Mouse (Mus musculus) liver, postnatal 0 days (tissue): ENCODE data around the gene Tfdp2. TPM values are rescaled to one million over a fixed set of nuclear protein-coding genes. Genes with fewer than 3 reads are reported as not detected.

Experiments
- ATAC-seq: fragments of 200-750 bp; cut with Nextera tagmentation; 2 replicates; pipeline ENCODE4 v1.8.0; 2017; ENCODE audit warnings: mild to moderate bottlenecking, moderate library complexity
- DNase-seq: peaks from one replicate; pipeline ENCODE4 v3.0.0-alpha.2; 2016
- H3K27ac ChIP-seq: fragments of 300-500 bp; sonication (generic); 2 replicates; pipeline ENCODE4 v1.5.1; 2014; ENCODE audit warnings: antibody characterized with exemption, moderate library complexity, mild to moderate bottlenecking, low read depth
- H3K27me3 ChIP-seq: fragments of 300-500 bp; sonication (generic); 2 replicates; pipeline ENCODE4 v1.6.1; 2014; ENCODE audit warnings: low read length, control low read depth, mixed read lengths; ENCODE audit not compliant: insufficient read depth
- H3K36me3 ChIP-seq: fragments of 300-500 bp; sonication (generic); replicated peaks from 2 replicates; pipeline ENCODE4 v1.6.1; 2014; ENCODE audit warnings: mild to moderate bottlenecking, control low read depth, low read length, moderate library complexity, mixed read lengths; ENCODE audit not compliant: insufficient read depth
- H3K4me1 ChIP-seq: fragments of 300-500 bp; sonication (generic); 2 replicates; pipeline ENCODE4 v1.6.1; 2014; ENCODE audit warnings: antibody characterized with exemption, mild to moderate bottlenecking, control low read depth; ENCODE audit not compliant: insufficient read depth
- H3K4me2 ChIP-seq: fragments of 300-500 bp; sonication (generic); 2 replicates; pipeline ENCODE4 v1.6.1; 2014; ENCODE audit warnings: low read depth, mild to moderate bottlenecking, low read length, moderate library complexity, mixed read lengths
- H3K4me3 ChIP-seq: fragments of 300-500 bp; sonication (generic); 2 replicates; pipeline ENCODE4 v1.5.1; 2014; ENCODE audit warnings: low read depth, low read length
- H3K9ac ChIP-seq: fragments of 300-500 bp; sonication (generic); replicated peaks from 2 replicates; pipeline ENCODE4 v1.6.1; 2014; ENCODE audit warnings: mild to moderate bottlenecking, moderate library complexity
- H3K9me3 ChIP-seq: fragments of 300-500 bp; sonication (generic); 2 replicates; pipeline ENCODE4 v1.6.1; 2016; ENCODE audit warnings: mild to moderate bottlenecking, control low read depth, low read length, mixed read lengths
- CTCF ChIP-seq: sonication (generic); IDR thresholded peaks from 2 replicates; pipeline ENCODE4 v1.5.1; 2016; ENCODE audit warnings: antibody characterized with exemption, low read depth
- EP300 ChIP-seq: IDR thresholded peaks from 2 replicates; pipeline ENCODE4 v1.6.1; 2016; ENCODE audit warnings: antibody characterized with exemption, low read depth, mild to moderate bottlenecking
- WGBS: fragments of 180-500 bp; shearing (Covaris S2); extraction: QIAGEN DNeasy Blood & Tissue Kit; methylation state at CpG from one replicate; pipeline ENCODE4 v1.1.7; 2014; ENCODE audit not compliant: insufficient replicate concordance; 5-methylcytosine and 5-hydroxymethylcytosine counted together
- polyA plus RNA-seq: library from polyadenylated mRNA; unstranded; fragments of >200 nt; fragmentation: Nextera tagmentation; extraction: Ambion mirVana; gene quantifications from 2 replicates; pipeline ENCODE4 v1.2.1, GENCODE M21; 2015

Gene Tfdp2
- polyA plus RNA-seq, 1 experiment from 2014 or later = 61.7 TPM

DNA sequence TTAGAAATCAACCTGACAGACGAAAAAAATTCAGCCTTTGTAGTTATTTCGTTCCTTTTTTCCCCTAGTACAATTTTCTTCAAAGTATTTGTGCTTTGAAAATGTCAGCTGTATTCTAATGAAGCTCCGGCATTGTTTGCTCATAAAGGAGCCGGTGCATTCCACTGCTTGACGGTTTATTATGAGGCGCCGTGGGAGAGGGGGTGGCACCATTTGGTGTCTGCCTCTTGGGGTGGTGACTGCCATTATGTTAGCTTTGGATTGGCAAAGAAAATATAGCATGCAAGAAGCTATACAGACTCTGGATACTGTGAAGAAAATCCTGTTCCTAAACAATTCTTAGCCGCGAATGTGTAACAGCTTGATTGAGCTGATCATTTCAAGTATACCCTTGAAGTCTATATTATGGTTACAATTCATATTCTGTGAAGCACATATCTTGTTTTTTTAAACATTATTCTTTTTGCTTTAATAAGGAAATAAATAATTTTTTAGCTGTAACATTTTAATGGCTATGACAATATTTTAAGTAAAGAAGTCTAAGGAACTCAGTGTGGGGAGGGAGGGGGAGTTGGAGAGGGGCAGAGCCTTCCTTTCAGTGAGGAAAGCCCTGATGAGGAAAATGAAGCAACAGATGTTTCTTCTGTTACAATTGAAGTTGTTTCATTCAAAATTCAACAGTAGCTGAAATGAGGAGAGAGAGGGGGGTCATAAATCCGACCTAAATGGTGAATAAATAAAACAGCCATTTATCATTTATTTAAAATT is 63.9 kb downstream of the Tfdp2 start:
- 0 out of 2 replicates have a peak, but pooled peaks cover 4% of the 10 kb centered on the region for H3K36me3 ChIP-seq
- no peak for TF ChIP-seq EP300
- no peak for TF ChIP-seq CTCF
- H3K4me2 ChIP-seq = peak overlapping the region; percentile 52
- peak overlapping the region; percentile 51 for H3K4me3 ChIP-seq
- no peaks in the 10 kb centered on the region for H3K27me3 ChIP-seq
- 18% methylated on average over 10 of the region's 10 CpGs for WGBS
- peak overlapping the region; percentile 60 for H3K9ac ChIP-seq
- H3K9me3 ChIP-seq = no peaks in the 10 kb centered on the region
- peaks cover 12% of the 10 kb centered on the region for H3K4me1 ChIP-seq
- peak; percentile 52 for DNase-seq
- peak overlapping the region; percentile 68 for H3K27ac ChIP-seq
- ATAC-seq = peak; percentile 39

DNA sequence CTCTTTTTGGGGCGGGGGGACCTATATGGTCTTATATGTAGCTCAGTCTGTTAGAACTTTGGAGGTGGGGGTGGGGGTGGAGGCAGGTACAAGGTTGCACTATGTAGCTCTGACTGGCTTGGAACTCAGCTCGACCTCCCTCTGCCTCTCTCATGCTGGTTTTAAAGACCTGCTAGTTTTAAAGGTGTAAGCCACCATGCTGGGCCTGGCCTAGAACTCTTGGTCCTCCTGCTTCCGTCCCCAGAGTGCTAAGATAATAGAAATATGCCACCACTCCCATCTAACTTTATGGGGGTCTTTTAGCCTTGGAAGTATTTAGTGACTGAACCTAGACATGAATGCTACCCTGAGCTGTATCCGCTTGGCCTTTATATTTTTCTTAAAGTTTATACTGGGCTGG is 65.0 kb downstream of the Tfdp2 start:
- peak overlapping the region; percentile 51 for H3K4me3 ChIP-seq
- H3K27me3 ChIP-seq = no peaks in the 10 kb centered on the region
- no peak for TF ChIP-seq EP300
- no peak for TF ChIP-seq CTCF
- 0 out of 2 replicates have a peak, but pooled peaks cover 4% of the 10 kb centered on the region for H3K36me3 ChIP-seq
- peak overlapping the region; percentile 26; the same call in 1 of the 2 replicates for H3K27ac ChIP-seq
- H3K4me1 ChIP-seq = peaks cover 7% of the 10 kb centered on the region; the same call in 1 of the 2 replicates
- DNase-seq (no peak), ATAC-seq (no peak)
- H3K9ac ChIP-seq = peak overlapping the region; percentile 48
- no peaks in the 10 kb centered on the region for H3K9me3 ChIP-seq
- H3K4me2 ChIP-seq = peak overlapping the region; percentile 62
- 78% methylated on average over 4 of the region's 4 CpGs for WGBS

DNA sequence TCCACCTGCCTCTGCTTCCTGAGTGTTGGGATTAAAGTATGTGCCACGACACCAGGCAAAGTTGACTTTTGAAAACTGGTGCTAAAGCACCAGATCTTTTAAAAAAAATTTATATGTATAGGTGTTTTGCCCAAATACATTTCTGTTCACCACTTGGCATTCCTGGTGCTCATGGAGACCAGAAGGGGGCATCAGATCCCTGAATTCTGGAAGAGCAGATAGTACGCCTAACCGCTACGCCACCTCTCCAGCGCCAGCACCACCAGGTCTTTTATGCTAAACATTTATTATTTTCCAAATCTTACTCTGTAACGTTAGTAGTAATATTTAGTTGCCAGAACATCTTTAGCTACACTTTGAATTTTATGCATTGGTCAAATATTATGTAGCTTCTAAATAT is 65.9 kb downstream of the Tfdp2 start:
- H3K36me3 ChIP-seq = 0 out of 2 replicates have a peak, but pooled peaks cover 4% of the 10 kb centered on the region
- TF ChIP-seq CTCF (peak; percentile 47; the same call in 1 of the 2 replicates), EP300 (no peak)
- H3K4me1 ChIP-seq = peaks cover 7% of the 10 kb centered on the region; the same call in 1 of the 2 replicates
- no peak overlapping the region for H3K27ac ChIP-seq
- H3K4me3 ChIP-seq = peak overlapping the region; percentile 51
- H3K27me3 ChIP-seq = no peaks in the 10 kb centered on the region
- no peak for ATAC-seq
- no peak for DNase-seq
- peak overlapping the region; percentile 62; the same call in 1 of the 2 replicates for H3K4me2 ChIP-seq
- WGBS = 96% methylated on average over 6 of the region's 6 CpGs
- no peaks in the 10 kb centered on the region for H3K9me3 ChIP-seq
- H3K9ac ChIP-seq = no peak overlapping the region

DNA sequence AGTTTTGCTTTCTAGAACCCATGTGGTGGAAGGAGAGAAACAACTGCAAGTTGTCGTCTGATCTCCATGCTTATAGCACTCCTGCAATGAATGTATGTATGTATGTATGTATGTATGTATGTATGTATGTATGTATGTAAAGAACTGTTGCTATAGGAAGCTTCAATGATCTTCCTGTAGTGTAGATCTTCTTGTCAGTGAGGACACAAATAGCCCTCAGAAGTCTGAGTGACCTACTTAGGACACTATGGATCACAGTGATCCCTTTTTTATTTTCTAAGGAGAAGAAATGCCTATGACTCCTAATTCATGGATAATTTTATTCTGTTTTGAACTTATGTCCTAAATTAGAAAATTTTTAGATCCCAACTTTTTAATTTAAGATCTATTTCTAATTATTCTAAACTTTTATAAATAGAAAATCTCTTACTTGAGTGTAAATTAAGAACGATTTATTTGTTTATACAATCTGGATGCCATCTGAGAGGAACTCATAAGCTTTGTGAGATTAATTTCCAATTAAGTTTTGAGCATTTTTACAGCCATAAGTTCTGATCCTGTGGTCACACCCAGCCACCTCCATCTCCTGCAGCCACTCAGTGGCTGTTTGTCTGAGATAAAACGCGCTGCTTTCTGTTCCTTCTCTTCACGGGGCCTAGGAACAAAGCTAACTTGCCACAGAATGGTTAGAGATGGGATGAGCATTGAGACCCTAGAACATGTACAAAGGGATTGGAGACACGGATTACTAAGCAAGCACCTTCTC is 70.9 kb downstream of the Tfdp2 start:
- ATAC-seq = peak; percentile 98
- peaks cover 11% of the 10 kb centered on the region; the same call in 1 of the 2 replicates for H3K4me1 ChIP-seq
- H3K9me3 ChIP-seq = no peaks in the 10 kb centered on the region

DNA sequence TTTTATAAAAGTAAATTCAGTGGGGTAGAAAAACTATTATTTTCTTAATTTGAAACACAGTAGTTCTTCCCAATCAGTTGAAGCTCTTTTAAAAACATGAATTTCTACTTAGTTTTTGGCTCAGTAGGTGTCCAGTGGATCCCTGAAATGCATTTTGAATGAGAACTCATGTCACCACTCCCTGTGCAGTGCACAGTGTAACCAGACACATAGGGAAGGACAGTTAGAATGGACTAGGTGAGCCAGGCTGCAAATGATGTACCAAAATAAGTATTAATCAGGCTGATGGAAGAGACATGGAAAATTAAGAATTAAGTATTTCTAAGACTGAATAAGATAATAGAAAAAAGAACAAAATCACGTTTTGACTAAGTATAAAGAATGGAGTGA is 71.5 kb downstream of the Tfdp2 start:
- no peak overlapping the region for H3K9ac ChIP-seq
- TF ChIP-seq CTCF (no peak), EP300 (no peak)

More for the DNA sequence above, 70.9 kb downstream of the Tfdp2 start:
- peak; percentile 96 for TF ChIP-seq EP300
- TF ChIP-seq CTCF = no peak
- Histone ChIP-seq H3K27ac (peak overlapping the region; percentile 76), H3K9ac (0 out of 2 replicates have a peak overlapping the region, but pooled peaks have one; percentile 8), H3K36me3 (peaks cover 7% of the 10 kb centered on the region), H3K27me3 (no peaks in the 10 kb centered on the region), H3K4me2 (peak overlapping the region; percentile 59), H3K4me3 (0 out of 2 replicates have a peak overlapping the region, but pooled peaks have one; percentile 3)
- DNase-seq = peak; percentile 57
- 55% methylated on average over 6 of the region's 6 CpGs for WGBS

DNA sequence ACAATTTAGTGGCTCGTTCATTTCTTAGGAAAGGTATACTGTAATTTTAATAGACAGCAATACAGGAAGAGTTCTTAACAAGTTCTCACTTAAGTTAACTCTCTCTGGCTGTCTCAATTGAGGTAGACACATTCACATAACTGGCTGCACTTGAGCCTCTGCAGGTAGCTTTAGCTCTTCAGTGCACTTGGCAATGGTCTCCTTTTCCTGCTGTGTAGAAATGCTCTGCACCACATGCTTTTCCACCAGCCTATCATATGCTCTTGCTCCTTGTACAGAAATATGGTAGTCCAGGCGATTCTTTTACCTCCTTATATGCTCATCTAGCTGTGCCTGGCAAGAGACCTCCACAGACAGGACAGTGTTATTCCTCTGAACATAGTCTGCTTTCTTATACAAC is 73.7 kb downstream of the Tfdp2 start:
- no peak for TF ChIP-seq CTCF
- TF ChIP-seq EP300 = no peak
- DNase-seq (no peak), ATAC-seq (no peak)
- 82% methylated on average over 2 of the region's 2 CpGs for WGBS
- Histone ChIP-seq H3K36me3 (peaks cover 5% of the 10 kb centered on the region), H3K4me2 (no peak overlapping the region), H3K9me3 (no peaks in the 10 kb centered on the region), H3K4me3 (no peak overlapping the region), H3K4me1 (peaks cover 8% of the 10 kb centered on the region; the same call in 1 of the 2 replicates), H3K27me3 (no peaks in the 10 kb centered on the region), H3K9ac (no peak overlapping the region), H3K27ac (no peak overlapping the region)

More for the DNA sequence above, 71.5 kb downstream of the Tfdp2 start:
- Histone ChIP-seq H3K36me3 (peaks cover 7% of the 10 kb centered on the region), H3K4me3 (0 out of 2 replicates have a peak overlapping the region, but pooled peaks have one; percentile 3), H3K27me3 (no peaks in the 10 kb centered on the region), H3K4me1 (peaks cover 11% of the 10 kb centered on the region; the same call in 1 of the 2 replicates), H3K27ac (peak overlapping the region; percentile 76), H3K9me3 (no peaks in the 10 kb centered on the region), H3K4me2 (peak overlapping the region; percentile 59)
- 54% methylated on average over 1 of the region's 1 CpGs for WGBS
- ATAC-seq (peak; percentile 57), DNase-seq (no peak)
